Mouse (Mus musculus): ENCODE data around the gene Snx14.

DNA sequence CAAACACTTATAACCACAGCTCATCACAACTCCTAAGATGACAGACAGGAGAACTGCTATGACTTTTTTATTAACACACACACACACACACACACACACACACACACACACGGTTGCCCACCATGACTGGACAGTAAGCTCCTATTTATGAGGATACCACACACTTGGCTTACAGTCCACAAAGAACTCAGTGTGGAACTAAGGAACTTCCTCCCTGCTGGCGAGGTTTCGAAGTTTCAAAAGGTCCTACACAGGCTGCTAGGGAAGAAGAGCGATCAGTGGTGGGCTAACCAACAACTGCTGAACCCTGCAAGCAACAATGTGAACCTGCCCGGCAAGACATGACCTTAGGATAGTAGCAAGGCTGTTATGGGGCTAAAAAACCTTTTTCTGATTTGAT lies 61.3 kb downstream of the Snx14 start:
- TF ChIP-seq CTCF (IDR thresholded peaks at IDR 0.05; ENCODE audit: low read depth) (no peak), EP300 (optimal IDR thresholded peaks at IDR 0.05) (no peak)
